Mouse (Mus musculus) C2C12 (cell line): ENCODE data around the gene Babam2. TPM values are rescaled to one million over a fixed set of nuclear protein-coding genes. Genes with fewer than 3 reads are reported as not detected.

Experiments
- H3K27me3 ChIP-seq: one replicate; pipeline ENCODE4 v1.6.1; 2011; ENCODE audit not compliant: control insufficient read depth, insufficient read depth, insufficient read length
- H3K36me3 ChIP-seq: one replicate; pipeline ENCODE4 v1.6.1; 2011; ENCODE audit not compliant: control insufficient read depth, insufficient read depth
- H3K4me3 ChIP-seq: one replicate; pipeline ENCODE4 v1.5.1; 2011; ENCODE audit warnings: mild to moderate bottlenecking, control low read depth; ENCODE audit not compliant: poor library complexity, insufficient read depth, severe bottlenecking
- H3K79me2 ChIP-seq: one replicate; pipeline ENCODE4 v1.6.1; 2011; ENCODE audit not compliant: control insufficient read depth, insufficient read depth
- H3K79me3 ChIP-seq: one replicate; pipeline ENCODE4 v1.6.1; 2011; ENCODE audit warnings: low read depth, control low read depth
- H3ac ChIP-seq: one replicate; pipeline ENCODE3; 2011; ENCODE audit warnings: low read depth; ENCODE audit not compliant: control insufficient read depth, insufficient read length
- CEBPB ChIP-seq: IDR thresholded peaks from one replicate; pipeline ENCODE4 v1.6.1; 2011; ENCODE audit warnings: low read depth, mild to moderate bottlenecking, control low read depth, moderate library complexity
- CTCF ChIP-seq: IDR thresholded peaks from one replicate; pipeline ENCODE4 v1.5.1; 2011; ENCODE audit not compliant: control insufficient read depth, insufficient read depth, insufficient read length
- FOSL1 ChIP-seq: IDR thresholded peaks from one replicate; pipeline ENCODE4 v1.8.0; 2011; ENCODE audit warnings: mild to moderate bottlenecking, low read length; ENCODE audit not compliant: poor library complexity, insufficient read depth, severe bottlenecking
- MAX ChIP-seq: IDR thresholded peaks from one replicate; pipeline ENCODE4 v1.6.1; 2011; ENCODE audit warnings: mild to moderate bottlenecking, control low read depth
- MYOD1 ChIP-seq: IDR thresholded peaks from one replicate; pipeline ENCODE4 v1.6.1; 2011; ENCODE audit warnings: low read depth; ENCODE audit not compliant: control insufficient read depth, insufficient read length
- MYOG ChIP-seq: IDR thresholded peaks from one replicate; pipeline ENCODE4 v1.6.1; 2011; ENCODE audit not compliant: control insufficient read depth, insufficient read length; ENCODE audit errors: extremely low read depth
- USF1 ChIP-seq: IDR thresholded peaks from one replicate; pipeline ENCODE4 v1.6.1; 2011; ENCODE audit warnings: low read depth, mild to moderate bottlenecking, control low read depth, moderate library complexity
- polyA plus RNA-seq: library from polyadenylated mRNA; unstranded; fragments of >200 nt; fragmentation: generic; extraction: Trizol; gene quantifications from one replicate; pipeline ENCODE4 v1.2.1, GENCODE M21; 2012; ENCODE audit warnings: missing spikeins

The Babam2 gene
- polyA plus RNA-seq, 1 experiment = 36.0 TPM

DNA sequence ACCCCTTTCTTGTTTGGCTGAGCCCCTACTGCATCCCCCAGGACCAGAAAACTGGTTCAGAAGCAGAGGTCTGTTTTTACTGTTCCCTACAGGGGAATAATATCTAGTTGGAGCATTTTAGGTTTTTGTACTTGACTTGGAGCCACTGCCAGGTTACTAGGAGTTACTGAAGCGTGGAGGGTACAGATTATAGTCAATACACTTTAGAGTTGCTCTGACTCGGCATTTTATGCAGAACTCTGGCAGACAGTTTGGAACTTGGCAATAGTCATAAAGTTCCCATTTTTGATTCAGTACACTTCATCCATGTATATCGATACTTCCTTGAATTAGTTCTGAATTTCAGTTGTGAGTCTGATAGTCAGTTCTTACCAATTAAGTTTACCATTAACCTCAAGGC is 202.4 kb downstream of the Babam2 start:
- H3K4me3 ChIP-seq = no peak overlapping the region
- H3K36me3 ChIP-seq = no peaks in the 10 kb centered on the region
- H3K79me3 ChIP-seq = no peaks in the 10 kb centered on the region
- no peaks in the 10 kb centered on the region for H3K27me3 ChIP-seq
- no peak overlapping the region for H3ac ChIP-seq
- TF ChIP-seq CEBPB (no peak), MAX (no peak), CTCF (no peak), FOSL1 (no peak), USF1 (no peak), MYOG (no peak), MYOD1 (no peak)
- H3K79me2 ChIP-seq = no peaks in the 10 kb centered on the region

DNA sequence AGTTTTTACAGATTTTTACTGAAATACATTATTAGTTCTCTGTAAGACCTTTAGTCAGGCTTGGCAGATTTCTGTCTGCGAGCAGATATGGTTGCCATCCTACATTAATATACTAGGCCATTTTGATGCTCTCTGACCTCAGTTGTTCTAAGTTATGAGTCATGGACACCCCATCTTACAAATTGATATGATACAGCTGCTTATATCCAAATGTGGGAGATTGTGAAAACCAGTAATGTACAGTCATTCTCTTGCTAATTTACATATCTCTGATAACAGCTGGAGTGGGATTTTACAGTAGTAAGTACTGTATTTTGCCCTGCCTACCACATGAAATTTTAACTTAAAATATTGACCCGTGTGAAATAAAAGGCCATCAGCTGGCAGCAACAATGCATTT is 204.7 kb downstream of the Babam2 start:
- no peaks in the 10 kb centered on the region for H3K36me3 ChIP-seq
- no peak overlapping the region for H3K4me3 ChIP-seq
- H3K79me3 ChIP-seq = no peaks in the 10 kb centered on the region
- H3ac ChIP-seq = no peak overlapping the region
- TF ChIP-seq CEBPB (no peak), USF1 (no peak), MYOD1 (no peak), MYOG (no peak), CTCF (no peak), MAX (no peak), FOSL1 (no peak)
- no peaks in the 10 kb centered on the region for H3K79me2 ChIP-seq
- no peaks in the 10 kb centered on the region for H3K27me3 ChIP-seq

DNA sequence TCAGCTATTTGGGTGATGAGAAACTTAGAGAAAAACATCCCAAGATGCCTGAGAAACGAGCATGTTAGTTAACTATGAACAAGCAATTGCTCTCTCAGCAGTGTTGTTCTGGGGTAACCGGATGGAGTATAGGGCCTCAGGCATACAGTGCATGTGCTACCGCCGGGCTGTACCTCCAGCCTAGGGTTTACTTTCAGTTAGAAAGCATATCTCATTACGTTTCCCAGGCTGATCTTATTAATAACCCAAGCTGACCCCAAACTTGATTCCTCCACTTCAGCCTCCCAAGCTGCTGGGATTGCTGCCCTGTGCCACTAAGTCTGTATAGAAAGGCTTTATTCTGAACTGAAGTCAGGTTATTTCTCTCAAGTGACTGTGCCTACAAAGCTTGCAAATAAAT is 205.4 kb downstream of the Babam2 start:
- H3K36me3 ChIP-seq = no peaks in the 10 kb centered on the region
- H3ac ChIP-seq = no peak overlapping the region
- no peak overlapping the region for H3K4me3 ChIP-seq
- no peaks in the 10 kb centered on the region for H3K79me3 ChIP-seq
- H3K79me2 ChIP-seq = no peaks in the 10 kb centered on the region
- TF ChIP-seq CTCF = no peak
- no peak for TF ChIP-seq USF1
- TF ChIP-seq CEBPB = no peak
- TF ChIP-seq MYOD1 = no peak
- TF ChIP-seq MYOG = no peak
- TF ChIP-seq MAX = no peak
- TF ChIP-seq FOSL1 = no peak
- H3K27me3 ChIP-seq = no peaks in the 10 kb centered on the region

DNA sequence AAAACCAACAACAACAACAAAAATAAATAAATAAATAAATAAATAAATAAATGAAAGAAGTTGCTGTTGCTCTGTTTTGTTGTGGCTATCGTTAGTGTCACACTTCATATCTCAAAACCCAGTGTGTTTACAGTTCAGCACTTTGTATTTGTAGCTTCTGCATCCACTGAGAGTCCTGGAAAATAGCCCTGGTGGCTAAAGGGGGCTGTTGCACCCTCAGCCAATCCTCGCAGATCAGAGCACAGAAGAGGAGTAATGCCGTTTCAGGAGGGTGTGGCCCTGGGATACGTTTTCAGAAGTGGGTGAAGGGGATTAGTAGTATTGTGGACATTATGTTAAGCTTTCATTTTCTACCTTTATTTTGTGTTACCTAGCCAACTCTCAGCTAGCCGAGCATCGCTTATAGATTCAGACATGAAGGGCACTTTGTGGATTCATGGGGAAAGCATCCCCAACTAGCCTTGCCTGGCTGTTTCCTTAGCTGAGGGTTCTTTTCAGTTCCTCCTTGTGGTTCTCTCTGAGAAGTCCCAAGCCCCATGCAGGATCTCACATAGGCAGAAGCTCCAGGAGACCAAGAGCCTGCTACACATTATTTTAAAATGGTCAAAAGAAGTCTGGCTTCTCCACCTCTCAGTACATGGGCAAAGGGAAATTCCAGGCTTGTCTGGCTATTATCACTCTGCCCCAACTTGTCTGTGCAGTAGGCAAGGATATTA is 207.6 kb downstream of the Babam2 start:
- TF ChIP-seq USF1 (no peak), FOSL1 (no peak), MYOD1 (no peak), CTCF (no peak), MAX (no peak), CEBPB (no peak), MYOG (no peak)

GRCm38 (mm10) chr5:31905808-31906207 is 208.3 kb downstream of the Babam2 start:
- no peaks in the 10 kb centered on the region for H3K79me2 ChIP-seq
- H3K36me3 ChIP-seq = no peaks in the 10 kb centered on the region
- no peak overlapping the region for H3K4me3 ChIP-seq
- H3K79me3 ChIP-seq = no peaks in the 10 kb centered on the region
- H3K27me3 ChIP-seq = no peaks in the 10 kb centered on the region
- H3ac ChIP-seq = no peak overlapping the region
- TF ChIP-seq FOSL1 (no peak), CTCF (no peak), USF1 (no peak), MYOG (no peak)

More for the DNA sequence above, 207.6 kb downstream of the Babam2 start:
- H3K27me3 ChIP-seq = no peaks in the 10 kb centered on the region
- H3K36me3 ChIP-seq = no peaks in the 10 kb centered on the region
- H3K4me3 ChIP-seq = no peak overlapping the region
- H3ac ChIP-seq = no peak overlapping the region
- H3K79me3 ChIP-seq = no peaks in the 10 kb centered on the region
- H3K79me2 ChIP-seq = no peaks in the 10 kb centered on the region
